Mouse (Mus musculus): ENCODE measurements around the gene Mep1a.
A peak's percentile ranks its signal among the peaks of the same experiment; 100 is the strongest.
"Not testable (repeated sequence)": the region's sequence is repeated elsewhere in the genome, so short reads cannot be mapped to it uniquely, and the experiment has no call there.

Mep1a gene

GRCm38 (mm10) chr17:43502592-43502991, at the start of gene Mep1a:
TSS of gene Mep1a (minus strand) at chr17:43502812.
- no peak for DNase-seq (ENCODE audit: low read depth, low spot score)

DNA sequence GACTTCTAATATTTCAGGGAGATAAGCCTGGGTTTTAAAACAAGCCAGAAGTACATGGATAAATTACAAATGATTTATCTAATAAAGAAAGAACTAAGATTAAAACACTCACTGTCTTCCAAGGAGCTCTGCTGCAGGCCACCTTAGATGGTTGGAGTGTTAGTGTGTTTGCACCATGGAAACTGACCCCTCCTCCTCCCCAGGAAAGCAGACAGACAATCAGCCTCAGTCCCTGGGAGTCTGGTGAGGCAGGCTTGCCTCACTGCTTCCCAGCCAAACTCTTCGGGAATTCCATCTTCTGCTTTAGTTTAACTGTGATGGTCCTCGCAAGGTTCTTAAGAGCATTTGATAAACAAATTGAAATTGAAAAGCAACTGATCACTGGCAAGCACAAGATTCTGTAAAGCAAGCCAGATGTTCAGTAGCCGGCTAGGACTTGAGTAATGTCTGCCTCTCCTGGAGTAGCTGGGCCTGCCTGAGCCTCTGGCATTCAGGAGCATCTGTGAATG, 48.6 kb upstream of the Mep1a start:
- no peak for DNase-seq (ENCODE audit: low read depth, low spot score)

GRCm38 (mm10) chr17:43544040-43544439, 41.4 kb upstream of the Mep1a start:
- no peak for DNase-seq (ENCODE audit: low read depth, low spot score)

GRCm38 (mm10) chr17:43543539-43543938, 40.9 kb upstream of the Mep1a start, which contains the start of gene Ankrd66:
TSS of gene Ankrd66 (minus strand) at chr17:43543639.
- no peak for DNase-seq (ENCODE audit: low read depth, low spot score)

- DNase-seq (ENCODE audit: low read depth, low spot score): no peak
Measured at GRCm38 (mm10) chr17:43538767-43539166, 36.2 kb upstream of the Mep1a start.

GRCm38 (mm10) chr17:43536841-43537240, 34.2 kb upstream of the Mep1a start:
- DNase-seq (ENCODE audit: low read depth, low spot score): not testable (repeated sequence)

DNA sequence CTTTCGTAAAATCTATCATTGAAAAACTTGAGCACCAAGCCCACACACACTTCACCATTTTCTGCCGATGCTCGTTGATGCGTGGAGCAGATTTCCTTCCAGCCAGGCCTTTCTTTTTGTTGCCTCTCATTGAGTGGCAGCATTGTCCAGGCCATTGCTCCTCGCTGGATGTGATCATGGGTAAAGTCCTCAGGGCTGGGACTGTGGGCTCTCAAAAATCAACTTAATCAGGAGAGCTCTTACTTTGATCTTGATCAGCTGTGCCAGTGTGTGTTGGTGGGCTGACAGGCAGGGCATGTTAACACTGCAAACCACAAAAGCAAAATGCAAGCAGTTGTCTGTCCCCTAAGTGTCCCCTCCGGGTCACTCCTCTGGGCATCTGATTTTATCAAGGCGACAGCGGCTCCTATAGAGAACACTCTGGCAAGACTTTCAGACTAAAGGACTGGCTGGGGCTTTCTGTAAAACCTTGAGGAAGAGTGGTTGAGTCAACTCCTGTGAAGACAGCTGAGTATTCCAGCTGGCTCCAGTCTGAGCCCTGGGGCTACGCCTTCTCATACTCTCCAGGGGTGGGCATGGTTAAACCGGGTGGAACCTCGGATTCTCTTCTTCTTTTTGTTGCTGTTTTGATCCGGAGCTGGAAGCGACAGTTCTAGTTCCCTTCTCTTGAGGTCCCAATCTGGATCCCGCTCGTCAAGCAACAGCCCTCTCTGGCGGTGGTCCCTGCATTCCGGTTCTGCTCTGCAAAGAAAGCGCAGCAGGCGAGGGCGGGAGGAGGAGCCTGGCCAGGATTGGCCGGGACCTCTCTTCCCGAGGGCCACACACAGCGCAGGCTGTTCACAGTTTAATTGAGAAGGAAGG, 32.0 kb upstream of the Mep1a start:
- no peak for DNase-seq (ENCODE audit: low read depth, low spot score)

GRCm38 (mm10) chr17:43531192-43531591, 28.6 kb upstream of the Mep1a start:
- DNase-seq (ENCODE audit: low read depth, low spot score): no peak

DNA sequence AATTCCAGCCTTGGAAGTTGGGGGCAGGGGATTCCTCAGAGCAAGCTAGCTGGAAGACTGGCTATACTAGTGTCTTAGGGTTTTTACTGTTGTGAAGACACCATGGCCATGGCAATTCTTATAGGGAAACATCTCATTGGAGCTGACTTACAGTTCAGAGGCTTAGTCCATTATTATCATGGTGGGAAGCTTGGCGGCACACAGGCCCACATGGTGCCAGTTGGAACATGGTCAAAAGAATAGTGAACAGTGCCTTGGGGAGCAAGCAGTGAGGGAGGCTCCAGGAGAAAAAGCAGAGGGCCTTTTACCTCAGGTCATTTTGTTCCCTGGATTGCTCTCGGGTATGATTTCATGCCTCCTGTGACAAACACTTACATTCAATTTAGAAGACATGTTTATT, 27.9 kb upstream of the Mep1a start:
- DNase-seq (ENCODE audit: low read depth, low spot score): no peak

- DNase-seq (ENCODE audit: low read depth, low spot score): no peak
Measured at GRCm38 (mm10) chr17:43520166-43520565, 17.6 kb upstream of the Mep1a start.

DNA sequence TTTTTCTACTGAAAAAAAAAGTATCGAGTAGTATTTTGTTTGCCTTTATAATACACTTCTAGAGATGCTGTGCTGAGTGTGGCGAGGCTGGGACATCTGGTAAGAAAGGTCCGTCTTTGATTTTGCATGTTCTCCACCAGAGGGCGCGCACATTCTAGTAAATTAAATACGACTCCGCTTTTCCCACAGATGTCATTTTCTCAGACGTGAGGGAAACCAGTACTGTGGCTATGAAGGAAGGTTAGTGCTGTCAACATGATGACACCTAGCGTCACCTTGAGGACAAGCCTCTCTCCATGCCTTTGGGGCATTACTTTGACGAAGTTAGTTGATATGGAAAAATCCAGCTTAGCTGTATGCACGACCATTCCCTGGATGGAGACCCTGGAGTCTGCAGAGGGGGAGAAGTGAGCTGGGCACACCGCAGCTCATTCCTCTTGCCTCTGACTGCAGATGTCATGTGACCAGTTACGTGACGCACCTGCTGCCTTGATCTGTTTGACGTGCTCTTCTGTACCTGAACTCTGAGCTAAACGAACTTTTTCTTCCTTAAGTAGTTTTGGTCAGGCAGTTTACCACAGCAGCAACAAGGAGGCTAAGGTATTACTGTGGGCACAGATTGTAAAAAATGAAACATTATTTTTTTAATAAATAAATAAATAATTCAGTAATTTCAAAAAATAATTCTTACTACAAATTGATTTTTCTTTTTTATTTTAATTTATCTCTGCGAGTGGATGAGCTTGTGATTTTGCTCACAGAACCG, 16.2 kb upstream of the Mep1a start:
- peak; percentile 15 for DNase-seq (ENCODE audit: low read depth, low spot score)

DNA sequence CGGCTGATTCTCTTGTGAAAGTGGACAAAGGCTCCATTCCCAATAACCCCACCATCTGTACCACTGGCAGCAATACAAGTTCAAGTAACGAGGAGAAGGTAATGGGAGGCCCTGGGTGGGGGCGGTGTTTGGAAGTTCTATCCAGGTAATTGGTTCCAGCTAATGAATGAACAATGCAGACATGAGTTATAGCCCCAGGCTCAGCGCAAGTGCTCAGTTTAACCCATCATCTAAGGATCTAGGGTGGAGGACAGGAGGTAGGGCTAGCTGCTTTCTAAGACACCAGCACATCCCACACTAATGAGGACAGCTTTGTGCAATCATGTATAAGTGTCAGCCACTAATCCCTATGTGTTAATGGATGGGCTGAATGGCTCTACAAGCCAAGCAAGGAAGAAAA, 8.2 kb upstream of the Mep1a start:
- DNase-seq (ENCODE audit: low read depth, low spot score): no peak

- DNase-seq (ENCODE audit: low read depth, low spot score): no peak
Measured at GRCm38 (mm10) chr17:43504594-43504934, 2.0 kb upstream of the Mep1a start.

- DNase-seq (ENCODE audit: low read depth, low spot score): no peak
Measured at GRCm38 (mm10) chr17:43503861-43504593, 1.4 kb upstream of the Mep1a start.

GRCm38 (mm10) chr17:43501631-43502030, 981 bp downstream of the Mep1a start:
- DNase-seq (ENCODE audit: low read depth, low spot score): no peak

DNA sequence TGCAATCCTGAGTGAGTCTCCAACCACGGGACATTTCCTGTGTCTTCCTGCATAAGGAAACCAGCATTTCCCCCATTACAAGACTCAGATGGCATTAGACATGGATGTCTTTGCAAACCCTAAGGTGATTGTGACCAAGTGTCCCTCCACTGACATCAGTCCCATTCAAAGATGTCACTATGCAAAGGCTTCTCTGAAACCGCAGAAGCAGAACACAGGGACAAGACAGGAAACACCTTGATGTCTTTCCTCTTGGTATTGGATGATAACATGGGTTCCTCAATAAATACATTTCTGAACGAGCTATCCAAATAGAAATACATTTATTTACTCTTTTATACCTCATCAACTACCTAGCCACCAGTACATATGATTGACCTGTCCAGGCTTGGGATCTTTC, 1.4 kb downstream of the Mep1a start:
- no peak for DNase-seq (ENCODE audit: low read depth, low spot score)

- no peak for DNase-seq (ENCODE audit: low read depth, low spot score)
Measured at GRCm38 (mm10) chr17:43500513-43500912, 2.1 kb downstream of the Mep1a start.

DNA sequence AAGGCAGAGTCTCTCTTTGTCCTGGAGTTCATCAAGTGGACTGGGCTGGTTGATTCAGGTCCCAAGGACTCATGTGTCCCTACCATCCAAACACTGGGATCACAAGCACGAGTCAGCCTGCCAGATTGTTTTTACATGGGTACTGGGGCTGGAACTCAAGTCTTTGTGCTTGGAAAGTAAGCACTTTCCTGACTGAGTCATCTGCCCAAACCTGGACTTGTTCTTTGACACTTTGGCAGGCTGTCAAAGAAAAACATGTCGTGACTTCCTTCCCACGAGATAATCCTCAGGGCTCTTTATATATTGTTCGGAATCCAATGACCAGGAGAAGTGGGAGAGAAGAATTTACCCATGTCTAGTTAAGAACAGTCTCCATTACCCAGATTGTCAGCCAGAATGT, 5.1 kb downstream of the Mep1a start:
- no peak for DNase-seq (ENCODE audit: low read depth, low spot score)

DNA sequence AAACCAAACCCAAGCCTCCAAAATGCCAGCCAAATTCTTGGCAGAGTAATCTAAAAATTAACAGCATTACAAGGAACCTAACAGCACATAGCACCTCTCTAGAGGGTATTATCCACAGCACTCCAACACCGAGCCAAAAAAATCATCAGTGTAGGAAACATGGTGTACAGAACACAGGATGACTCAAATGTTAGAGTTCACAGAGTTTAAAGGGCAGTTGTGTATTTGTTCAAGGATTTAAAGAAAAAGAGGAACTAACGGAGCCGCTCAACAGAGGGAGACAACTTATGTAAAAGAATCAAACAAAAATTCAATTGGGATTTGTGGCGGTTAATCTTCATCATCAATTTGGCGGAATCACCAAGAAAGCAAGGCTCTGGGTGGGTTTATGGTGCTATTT, 7.1 kb downstream of the Mep1a start:
- DNase-seq (ENCODE audit: low read depth, low spot score): no peak

- not testable (repeated sequence) for DNase-seq (ENCODE audit: low read depth, low spot score)
Measured at GRCm38 (mm10) chr17:43490371-43490770, 12.2 kb downstream of the Mep1a start.

- DNase-seq (ENCODE audit: low read depth, low spot score): no peak
Measured at GRCm38 (mm10) chr17:43488439-43489151, 14.0 kb downstream of the Mep1a start.

Measured in CD4-positive helper T cell, adult 2 months (primary cell).